25 mouse cellular contexts compared by ENCODE assay signal in the genomic region with DNA sequence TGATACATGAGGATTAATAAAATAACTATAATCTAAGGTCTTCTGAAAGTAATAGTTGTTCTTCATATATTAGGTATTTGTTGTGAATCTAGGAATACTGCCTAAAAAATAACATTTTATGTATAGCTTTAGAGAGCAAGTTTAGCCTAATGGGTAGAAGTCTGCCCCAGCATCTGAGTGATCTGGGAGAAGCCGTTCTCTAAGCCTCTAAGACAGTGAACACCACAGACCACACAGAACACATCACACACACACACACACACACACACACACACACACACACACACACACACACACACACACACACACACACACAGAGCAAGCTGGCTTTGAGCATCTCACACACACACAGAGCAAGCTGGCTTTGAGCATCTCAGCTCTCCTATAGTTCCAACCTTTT.
"Had no signal": no experiment of that assay in that cellular context is flagged by ENCODE, and none has a peak within 500 bp of the region (broad histone marks: within the 10 kb centered on the region; RNA-seq: fewer than 3 reads in every experiment).

No protein-coding gene starts in this region.

- H3K9ac ChIP-seq: forebrain, postnatal 0 days; heart, embryonic 13.5 days; heart, embryonic 15.5 days; hindbrain, embryonic 14.5 days; kidney, embryonic 15.5 days; limb, embryonic 13.5 days; limb, embryonic 15.5 days had no signal

- H3K9me3 ChIP-seq: heart, embryonic 13.5 days; heart, embryonic 15.5 days; kidney, embryonic 15.5 days; limb, embryonic 13.5 days; limb, embryonic 15.5 days had no signal

- H3K27ac ChIP-seq: heart, adult 2 months; heart, embryonic 13.5 days; heart, embryonic 15.5 days; hindbrain, embryonic 14.5 days; kidney, embryonic 15.5 days; kidney, postnatal 0 days; limb, embryonic 13.5 days; limb, embryonic 15.5 days had no signal

- ATAC-seq: forebrain, postnatal 0 days; hindbrain, embryonic 16.5 days; intestine, embryonic 16.5 days had no signal

- H3K27me3 ChIP-seq: heart, embryonic 13.5 days; heart, embryonic 15.5 days; kidney, embryonic 15.5 days; limb, embryonic 13.5 days; limb, embryonic 15.5 days had no signal

- H3K36me3 ChIP-seq: heart, embryonic 13.5 days; heart, embryonic 15.5 days; kidney, embryonic 15.5 days; limb, embryonic 13.5 days; limb, embryonic 15.5 days had no signal

- H3K4me3 ChIP-seq: heart, adult 2 months; heart, embryonic 13.5 days; heart, embryonic 15.5 days; kidney, embryonic 15.5 days; limb, embryonic 13.5 days; limb, embryonic 15.5 days had no signal

- H3K4me2 ChIP-seq: heart, embryonic 11.5 days; heart, embryonic 13.5 days; heart, embryonic 15.5 days; hindbrain, embryonic 14.5 days; kidney, embryonic 15.5 days; limb, embryonic 13.5 days; limb, embryonic 15.5 days had no signal

- DNase-seq: forebrain, postnatal 0 days; gastrocnemius, postnatal 14 days; gastrocnemius, postnatal 36 days; heart, adult 11 months; heart, adult 2 months; heart, postnatal 14 days; heart, postnatal 36 days; kidney, adult 11 months; kidney, adult 2 months; kidney, adult 9 months; kidney, postnatal 14 days; kidney, postnatal 36 days; layer of hippocampus, adult 9-11 months; layer of hippocampus, postnatal 36 days; left cerebral cortex, postnatal 4 days had no signal

- H3K4me1 ChIP-seq: heart, embryonic 13.5 days; heart, embryonic 15.5 days; kidney, embryonic 15.5 days; limb, embryonic 13.5 days; limb, embryonic 15.5 days had no signal
